Mouse (Mus musculus) yolk sac, embryonic 10.5 days (tissue): ENCODE results near the gene Abcc9.
"Not testable (repeated sequence)": the region's sequence is repeated elsewhere in the genome, so short reads cannot be mapped to it uniquely, and the experiment has no call there.

Source experiments
- DNase-seq: peaks from one replicate; pipeline ENCODE4 v3.0.0-alpha.2; 2017; ENCODE audit warnings: low spot score

Gene Abcc9

DNA sequence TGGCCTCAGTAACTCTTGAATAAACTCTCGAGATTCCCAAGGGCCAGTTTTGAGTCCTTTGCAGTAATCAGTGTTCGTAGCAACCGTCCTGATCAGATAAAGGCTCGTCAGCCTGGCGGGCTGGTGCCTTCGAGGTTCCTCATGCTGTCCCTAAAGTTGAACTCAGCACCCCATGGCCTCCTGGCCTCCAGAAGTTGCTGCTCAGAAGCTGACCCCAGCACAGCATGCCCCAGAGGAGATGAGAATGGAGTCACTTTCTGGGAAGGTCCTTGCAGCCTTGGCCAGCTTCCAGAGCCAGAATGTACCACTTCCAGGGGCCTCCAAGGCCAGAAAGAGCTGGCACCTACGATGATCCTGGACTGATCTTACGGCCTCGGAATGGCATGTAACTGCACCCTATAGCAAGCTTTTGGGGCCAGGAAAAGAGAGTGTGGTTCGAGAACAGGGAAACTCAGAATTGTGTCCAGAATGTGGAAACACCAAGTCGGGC lies 1.4 kb upstream of the Abcc9 start:
- DNase-seq = no peak

DNA sequence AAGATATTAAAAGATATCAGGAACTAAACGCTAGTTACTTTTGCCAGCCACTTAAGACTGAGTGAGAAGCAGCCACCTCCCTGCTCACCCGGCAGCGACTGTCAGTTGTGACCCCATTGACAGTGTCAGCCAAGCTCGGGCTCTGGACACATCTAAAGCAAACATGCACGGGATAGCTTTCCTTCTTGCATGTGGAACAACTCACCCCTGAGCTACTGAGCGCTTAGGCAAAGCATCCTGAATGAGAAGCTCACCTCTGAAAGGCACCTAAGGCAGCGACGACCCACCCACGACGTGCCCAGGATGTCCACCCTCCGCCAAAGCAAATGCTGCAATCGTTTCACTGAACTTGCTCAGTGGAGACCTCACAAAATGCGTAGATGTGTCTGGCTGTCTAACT lies 954 bp downstream of the Abcc9 start:
- no peak for DNase-seq

DNA sequence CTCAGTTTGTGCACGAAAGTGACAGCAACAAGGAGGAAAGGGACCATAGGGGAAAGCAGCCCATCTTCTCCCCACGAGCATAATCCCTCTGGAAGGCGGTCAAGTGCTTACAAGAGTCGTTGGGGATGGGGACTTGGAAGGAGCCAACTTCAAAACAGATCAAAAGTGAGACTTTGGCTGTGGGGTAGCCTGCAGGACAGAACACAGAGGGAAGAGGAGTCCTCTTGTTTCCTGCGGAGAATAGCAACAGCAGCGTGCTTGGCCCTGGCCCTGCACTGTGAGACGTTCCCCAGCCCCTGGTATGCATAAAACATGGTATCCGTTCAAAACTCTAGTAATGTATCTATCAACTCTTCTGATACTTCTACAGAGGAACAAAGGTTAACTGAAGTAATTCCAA lies 1.4 kb downstream of the Abcc9 start:
- no peak for DNase-seq

DNA sequence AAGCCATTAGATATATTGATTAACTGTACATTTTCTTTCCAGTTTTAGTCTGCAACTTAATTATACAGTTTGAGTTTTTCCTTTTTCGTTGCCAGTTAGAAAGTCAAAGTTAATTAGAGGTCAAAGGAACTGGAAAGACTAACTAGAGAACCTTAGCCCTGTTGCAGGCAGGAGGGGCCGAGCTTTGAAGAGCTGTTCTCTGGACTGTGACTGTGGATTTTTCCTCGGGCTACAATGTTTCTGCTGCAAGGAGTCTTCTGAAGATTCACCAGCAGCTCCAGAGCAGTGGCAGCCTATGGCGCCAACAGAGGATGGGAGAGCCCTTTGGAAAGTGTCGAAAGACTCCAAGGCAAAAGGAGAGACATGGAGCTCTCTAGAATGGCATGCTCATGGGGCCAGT lies 10.0 kb downstream of the Abcc9 start:
- no peak for DNase-seq

DNA sequence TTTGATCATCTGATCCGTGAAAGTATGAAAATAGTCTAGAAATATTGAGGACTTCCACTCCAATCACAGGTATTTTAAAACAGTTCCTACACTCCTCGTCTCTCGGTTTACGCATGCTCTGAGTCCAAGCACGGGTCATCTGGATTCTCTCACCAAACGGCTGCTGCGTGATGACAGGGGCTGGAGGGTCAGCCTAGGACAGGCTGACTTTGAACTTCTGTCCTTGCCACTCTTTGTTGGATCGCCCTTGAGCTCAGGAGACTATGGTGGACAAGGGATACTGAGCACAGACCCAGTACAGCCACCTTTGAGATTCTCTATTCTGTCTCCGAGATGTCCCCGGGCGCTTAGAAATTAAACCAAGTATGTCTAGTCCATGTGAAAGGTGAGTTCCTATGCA lies 12.4 kb downstream of the Abcc9 start:
- no peak for DNase-seq

GRCm38 (mm10) chr6:142682985-142683691 lies 19.0 kb downstream of the Abcc9 start:
- DNase-seq = no peak

- no peak for DNase-seq
Measured at GRCm38 (mm10) chr6:142670021-142670420, 32.1 kb downstream of the Abcc9 start.

- DNase-seq = no peak
Measured at GRCm38 (mm10) chr6:142669343-142669742, 32.8 kb downstream of the Abcc9 start.

DNA sequence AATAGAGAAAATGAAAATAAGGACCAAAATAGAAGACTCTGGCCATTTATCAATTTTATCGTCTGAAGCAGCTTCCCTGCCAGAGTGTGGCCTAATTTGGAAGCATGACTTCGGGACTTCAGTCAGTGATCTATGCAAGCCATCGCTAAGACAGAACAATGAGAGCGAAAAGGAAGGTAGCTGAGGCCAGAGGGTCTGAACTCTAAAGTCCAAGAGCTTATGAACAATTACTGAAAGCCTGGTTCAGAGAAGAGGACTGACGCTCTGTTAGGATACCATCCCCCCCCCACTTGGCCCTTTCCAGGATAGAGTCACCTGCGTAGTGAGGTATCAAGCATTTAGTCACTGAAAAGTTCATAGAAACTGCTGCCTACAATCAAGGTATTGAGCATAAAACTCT lies 33.3 kb downstream of the Abcc9 start:
- no peak for DNase-seq

GRCm38 (mm10) chr6:142668419-142668766 lies 33.7 kb downstream of the Abcc9 start:
- DNase-seq = no peak

DNA sequence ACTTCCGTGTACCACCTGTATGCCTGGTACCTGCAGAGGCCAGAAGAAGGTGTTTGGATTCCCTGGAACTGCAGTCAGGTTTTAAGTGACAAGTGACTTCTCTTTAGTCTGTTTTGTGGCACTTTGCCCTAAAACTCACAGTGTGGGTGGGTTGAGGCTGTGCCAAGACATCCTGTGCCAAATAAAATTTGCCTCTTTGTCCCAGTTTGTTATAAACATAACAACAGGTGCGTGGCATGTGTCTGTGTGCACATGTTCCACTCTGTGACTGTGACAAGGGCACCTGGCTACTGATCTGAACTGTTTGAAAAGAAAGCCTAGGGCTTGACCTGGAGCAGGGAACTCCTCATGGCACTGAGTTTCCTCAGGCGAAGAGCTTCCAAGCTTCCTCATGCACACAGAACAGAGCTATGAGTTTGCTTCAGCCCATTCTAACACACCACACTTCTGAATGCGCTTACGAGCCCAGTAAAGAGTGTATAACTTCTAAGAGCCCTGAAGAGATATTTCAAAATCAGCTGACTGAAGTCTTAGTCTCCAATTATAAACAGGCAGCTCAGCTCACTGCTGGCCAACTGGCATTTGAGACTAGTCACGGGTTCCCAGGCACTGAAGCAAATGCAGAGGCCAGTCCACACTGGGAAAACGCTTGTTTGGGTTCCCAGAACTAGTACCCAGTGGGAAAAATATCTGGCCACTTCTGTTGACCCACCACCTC lies 34.3 kb downstream of the Abcc9 start:
- no peak for DNase-seq

GRCm38 (mm10) chr6:142662056-142662455 lies 40.1 kb downstream of the Abcc9 start:
- DNase-seq = not testable (repeated sequence)

GRCm38 (mm10) chr6:142659038-142659437 lies 43.1 kb downstream of the Abcc9 start:
- DNase-seq = no peak

DNA sequence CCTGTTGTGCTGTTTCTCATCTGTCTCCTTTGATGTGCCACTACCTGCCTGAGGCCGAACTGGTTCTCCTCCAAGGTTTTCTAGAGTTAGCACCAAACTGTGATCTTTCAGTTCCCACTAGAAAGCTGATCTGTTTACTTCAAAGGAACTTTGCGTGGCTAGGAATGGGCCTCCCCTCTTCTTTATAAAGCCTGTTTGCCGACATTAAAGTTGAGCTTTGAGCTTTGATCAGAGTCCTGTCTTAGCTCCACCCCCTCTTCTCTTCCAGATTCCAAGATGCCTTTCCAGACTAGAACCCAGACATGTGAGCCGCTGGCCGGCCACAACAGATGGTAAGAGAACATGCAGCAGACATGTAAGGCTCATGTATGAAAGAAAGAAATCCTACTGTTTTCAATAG lies 47.6 kb downstream of the Abcc9 start:
- peak; percentile 18 for DNase-seq

- no peak for DNase-seq
Measured at GRCm38 (mm10) chr6:142652175-142652574, 49.9 kb downstream of the Abcc9 start.

- DNase-seq = no peak
Measured at GRCm38 (mm10) chr6:142649331-142649730, 52.8 kb downstream of the Abcc9 start.

- DNase-seq = no peak
Measured at GRCm38 (mm10) chr6:142645474-142645873, 56.6 kb downstream of the Abcc9 start.

GRCm38 (mm10) chr6:142639301-142639700 lies 62.8 kb downstream of the Abcc9 start:
- no peak for DNase-seq

DNA sequence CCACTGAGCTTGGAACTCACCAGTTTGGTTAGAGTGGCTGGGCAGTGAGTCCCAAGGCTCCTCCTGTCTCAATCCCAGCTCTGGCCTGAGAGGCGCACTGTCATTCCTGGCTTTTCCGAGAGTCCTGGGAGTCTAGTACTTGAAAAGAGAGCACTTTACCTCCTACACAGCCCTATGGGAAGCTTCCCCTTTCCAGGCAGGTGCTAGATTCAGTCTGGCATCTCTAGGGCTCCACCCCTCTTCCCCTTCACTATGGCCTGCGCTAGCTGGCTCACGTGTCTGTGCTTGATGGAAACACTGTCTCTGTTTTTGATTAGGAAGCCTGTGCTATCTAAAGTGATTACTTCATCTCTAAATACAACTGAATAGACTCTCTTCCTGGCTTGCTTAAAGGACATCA lies 66.5 kb downstream of the Abcc9 start:
- no peak for DNase-seq

DNA sequence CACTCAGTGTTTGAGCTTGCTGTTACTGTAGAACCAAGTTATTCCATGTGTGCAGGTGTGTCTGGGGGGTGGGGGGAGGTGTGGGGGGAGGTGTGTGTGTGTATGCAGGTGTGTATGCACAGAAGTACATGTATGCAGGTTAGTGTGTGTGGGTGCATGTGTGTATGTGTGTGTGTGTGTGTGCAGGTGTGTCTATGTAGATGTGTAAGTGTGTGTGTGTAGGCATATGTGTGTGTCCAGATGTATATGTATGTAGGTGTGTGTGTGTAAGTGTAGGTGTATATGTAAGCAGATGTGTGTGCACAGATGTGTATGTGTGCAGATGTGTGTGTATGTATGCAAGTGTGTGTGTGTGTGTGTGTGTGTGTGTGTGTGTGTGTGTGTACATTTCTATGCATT lies 66.9 kb downstream of the Abcc9 start:
- DNase-seq = no peak

DNA sequence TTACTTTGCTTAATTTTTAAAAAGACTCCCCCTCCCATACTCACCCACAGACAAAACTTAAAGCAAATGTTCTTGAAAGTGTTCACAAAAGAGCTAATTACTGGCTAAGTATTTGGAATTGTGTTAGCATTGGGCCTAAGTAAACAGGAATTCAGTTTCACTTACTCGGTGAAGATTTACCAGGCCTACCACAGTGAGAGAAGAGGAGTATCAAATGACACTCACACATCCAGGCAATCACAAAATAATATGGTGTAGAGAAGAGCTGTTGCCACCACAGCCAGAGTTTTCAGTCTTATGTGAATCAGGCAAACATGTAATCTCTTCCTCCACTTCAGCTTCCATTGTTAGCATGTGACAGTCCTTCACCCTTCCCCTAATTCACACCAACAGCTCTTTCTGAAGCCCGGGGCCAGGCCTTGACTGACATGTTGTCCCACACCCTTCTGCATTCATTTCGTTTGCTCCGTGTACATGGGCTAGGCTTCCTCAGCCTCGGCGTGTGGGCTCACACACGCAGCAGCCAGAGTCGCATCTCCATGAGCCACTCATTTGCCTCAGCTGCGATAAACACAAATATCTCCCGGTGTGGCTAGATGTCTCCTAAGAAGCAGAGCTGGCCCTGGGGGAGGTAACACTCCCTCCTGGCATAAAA lies 67.5 kb downstream of the Abcc9 start:
- DNase-seq = no peak

DNA sequence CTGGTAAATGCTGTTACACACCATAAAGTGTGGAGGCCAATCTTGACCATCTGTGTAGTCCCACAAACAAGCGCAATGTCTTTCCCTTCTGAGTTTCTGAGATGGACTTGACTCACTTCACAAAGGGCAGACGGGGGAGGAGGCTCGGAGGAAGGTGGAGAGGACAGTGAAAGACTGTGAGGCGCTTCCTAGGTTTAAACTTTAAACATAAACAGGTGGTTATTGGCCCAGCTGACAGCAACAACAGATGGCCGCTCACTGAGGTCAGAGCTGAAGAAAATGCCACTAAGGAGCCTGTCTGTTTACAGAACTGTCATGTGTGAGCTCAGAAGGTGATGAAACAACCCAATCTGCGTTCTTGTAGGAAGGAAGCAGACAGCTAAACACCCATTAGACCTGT lies 78.8 kb downstream of the Abcc9 start:
- peak; percentile 50 for DNase-seq

GRCm38 (mm10) chr6:142616659-142617058 lies 85.5 kb downstream of the Abcc9 start:
- DNase-seq = no peak
